Mouse (Mus musculus) bone marrow macrophage, adult 2 months (primary cell): ENCODE results near the gene Hist1h4i. TPM values are rescaled to one million over a fixed set of nuclear protein-coding genes. Genes with fewer than 3 reads are reported as not detected.
"Not testable (repeated sequence)": the region's sequence is repeated elsewhere in the genome, so short reads cannot be mapped to it uniquely, and the experiment has no call there.

Experiments used
- H3K27ac ChIP-seq: 2 replicates; pipeline ENCODE4 v1.5.1; 2012; ENCODE audit warnings: low read depth, low read length; ENCODE audit not compliant: insufficient read depth
- H3K4me1 ChIP-seq: 2 replicates; pipeline ENCODE4 v1.6.1; 2012; ENCODE audit warnings: low read length; ENCODE audit not compliant: control insufficient read depth, insufficient read depth
- H3K4me3 ChIP-seq: 2 replicates; pipeline ENCODE4 v1.5.1; 2012; ENCODE audit warnings: mild to moderate bottlenecking, low read length, moderate library complexity; ENCODE audit not compliant: insufficient read depth
- CTCF ChIP-seq: IDR thresholded peaks from 2 replicates; pipeline ENCODE4 v1.5.1; 2012; ENCODE audit warnings: low read depth, mild to moderate bottlenecking, low read length, moderate library complexity
- POLR2A ChIP-seq: IDR thresholded peaks from 2 replicates; pipeline ENCODE4 v1.6.1; 2012; ENCODE audit warnings: mild to moderate bottlenecking, low read depth, low read length, borderline replicate concordance
- polyA plus RNA-seq: library from polyadenylated mRNA; stranded (reverse); fragments of >200 nt; gene quantifications from 2 replicates; pipeline ENCODE4 v1.2.4, GENCODE M21; 2012; ENCODE audit not compliant: missing spikeins, insufficient read depth, insufficient read length

Gene Hist1h4i
- polyA plus RNA-seq, 1 experiment: 7.5 TPM

- TF ChIP-seq POLR2A (no peak), CTCF (no peak)
- Histone ChIP-seq H3K27ac (no peak overlapping the region), H3K4me1 (peaks cover 11% of the 10 kb centered on the region), H3K4me3 (no peak overlapping the region)
These were observed 3.4 kb upstream of the Hist1h4i start for GRCm38 (mm10) chr13:22044432-22045155.

DNA sequence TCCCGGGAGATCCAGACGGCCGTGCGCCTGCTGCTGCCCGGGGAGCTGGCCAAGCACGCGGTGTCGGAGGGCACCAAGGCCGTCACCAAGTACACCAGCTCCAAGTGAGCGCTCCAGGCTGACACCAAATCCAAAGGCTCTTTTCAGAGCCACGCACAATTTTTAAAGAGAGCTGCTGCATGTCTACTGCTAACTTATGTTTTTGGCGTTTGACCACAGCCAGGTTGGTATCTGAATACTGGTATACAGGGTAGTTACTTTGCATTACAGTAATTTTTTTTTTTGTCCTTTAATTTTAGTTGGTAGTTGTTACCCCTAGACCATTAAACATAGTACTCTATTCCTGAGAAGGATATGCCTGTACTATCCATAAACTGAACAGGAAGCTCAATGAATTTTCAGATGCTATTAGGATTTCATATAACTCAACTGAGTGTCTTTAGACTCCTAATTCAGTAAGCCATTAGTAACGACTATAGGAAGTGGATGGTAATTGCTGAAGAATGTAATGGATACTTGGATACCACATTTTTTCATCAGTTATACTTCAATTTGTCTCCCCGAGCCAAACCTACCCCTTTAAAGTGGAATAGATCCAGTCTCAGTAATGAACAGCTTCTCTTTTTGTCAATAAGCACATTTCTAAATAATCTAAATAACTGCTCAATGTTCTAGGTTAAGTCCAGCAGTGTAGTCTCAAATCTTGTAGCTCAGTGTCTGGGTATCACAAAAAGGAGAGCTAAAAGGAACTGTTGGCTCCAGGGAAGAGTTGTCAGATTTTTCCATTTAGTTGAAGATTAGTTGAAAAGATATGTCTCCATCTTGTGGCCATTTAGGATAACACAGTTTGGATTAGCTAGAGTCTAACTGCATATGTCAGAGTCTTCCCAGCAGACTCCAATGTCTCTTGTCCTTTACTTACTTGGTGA, 2.6 kb upstream of the Hist1h4i start:
- peak overlapping the region; percentile 53 for H3K27ac ChIP-seq
- TF ChIP-seq POLR2A (no peak), CTCF (no peak)
- peaks cover 9% of the 10 kb centered on the region for H3K4me1 ChIP-seq
- peak overlapping the region; percentile 52 for H3K4me3 ChIP-seq

DNA sequence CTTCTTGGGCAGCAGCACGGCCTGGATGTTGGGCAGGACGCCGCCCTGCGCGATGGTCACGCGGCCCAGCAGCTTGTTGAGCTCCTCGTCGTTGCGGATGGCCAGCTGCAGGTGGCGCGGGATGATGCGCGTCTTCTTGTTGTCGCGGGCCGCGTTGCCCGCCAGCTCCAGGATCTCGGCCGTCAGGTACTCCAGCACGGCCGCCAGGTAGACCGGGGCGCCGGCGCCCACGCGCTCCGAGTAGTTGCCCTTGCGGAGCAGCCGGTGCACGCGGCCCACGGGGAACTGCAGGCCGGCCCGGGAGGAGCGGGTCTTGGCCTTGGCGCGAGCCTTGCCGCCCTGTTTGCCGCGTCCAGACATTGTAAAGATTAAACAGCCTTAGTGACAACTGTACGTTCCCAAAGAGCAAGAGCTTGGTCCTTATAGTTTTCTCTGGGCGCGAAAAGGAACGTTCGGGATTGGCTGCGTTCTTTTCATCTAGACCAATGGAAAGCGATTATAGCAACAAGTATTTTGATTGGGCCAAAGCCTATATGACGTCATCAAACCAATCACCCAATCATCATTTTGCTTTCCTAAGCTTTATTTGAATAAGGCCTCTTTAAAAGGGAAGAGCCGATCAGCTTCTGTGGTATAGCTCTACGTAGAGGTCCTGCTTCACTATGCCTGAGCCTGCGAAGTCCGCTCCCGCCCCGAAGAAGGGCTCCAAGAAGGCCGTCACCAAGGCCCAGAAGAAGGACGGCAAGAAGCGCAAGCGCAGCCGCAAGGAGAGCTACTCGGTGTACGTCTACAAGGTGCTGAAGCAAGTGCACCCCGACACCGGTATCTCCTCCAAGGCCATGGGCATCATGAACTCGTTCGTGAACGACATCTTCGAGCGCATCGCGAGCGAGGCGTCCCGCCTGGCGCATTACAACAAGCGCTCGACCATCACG, 1.7 kb upstream of the Hist1h4i start, which contains the start of the genes Hist1h2ag and Hist1h2bj:
Gene Hist1h2ag (minus strand): TSS at position 377 of the 935 bp plus-strand sequence.
Gene Hist1h2bj (plus strand): TSS at position 647 of the 935 bp plus-strand sequence.
- TF ChIP-seq POLR2A: 0 out of 2 replicates have a peak, but pooled peaks have one; percentile 64
- not testable (repeated sequence) for H3K4me1 ChIP-seq
- H3K4me3 ChIP-seq: peak within 1 kb of the TSS; percentile 66
- H3K27ac ChIP-seq: peak within 1 kb of the TSS; percentile 96

DNA sequence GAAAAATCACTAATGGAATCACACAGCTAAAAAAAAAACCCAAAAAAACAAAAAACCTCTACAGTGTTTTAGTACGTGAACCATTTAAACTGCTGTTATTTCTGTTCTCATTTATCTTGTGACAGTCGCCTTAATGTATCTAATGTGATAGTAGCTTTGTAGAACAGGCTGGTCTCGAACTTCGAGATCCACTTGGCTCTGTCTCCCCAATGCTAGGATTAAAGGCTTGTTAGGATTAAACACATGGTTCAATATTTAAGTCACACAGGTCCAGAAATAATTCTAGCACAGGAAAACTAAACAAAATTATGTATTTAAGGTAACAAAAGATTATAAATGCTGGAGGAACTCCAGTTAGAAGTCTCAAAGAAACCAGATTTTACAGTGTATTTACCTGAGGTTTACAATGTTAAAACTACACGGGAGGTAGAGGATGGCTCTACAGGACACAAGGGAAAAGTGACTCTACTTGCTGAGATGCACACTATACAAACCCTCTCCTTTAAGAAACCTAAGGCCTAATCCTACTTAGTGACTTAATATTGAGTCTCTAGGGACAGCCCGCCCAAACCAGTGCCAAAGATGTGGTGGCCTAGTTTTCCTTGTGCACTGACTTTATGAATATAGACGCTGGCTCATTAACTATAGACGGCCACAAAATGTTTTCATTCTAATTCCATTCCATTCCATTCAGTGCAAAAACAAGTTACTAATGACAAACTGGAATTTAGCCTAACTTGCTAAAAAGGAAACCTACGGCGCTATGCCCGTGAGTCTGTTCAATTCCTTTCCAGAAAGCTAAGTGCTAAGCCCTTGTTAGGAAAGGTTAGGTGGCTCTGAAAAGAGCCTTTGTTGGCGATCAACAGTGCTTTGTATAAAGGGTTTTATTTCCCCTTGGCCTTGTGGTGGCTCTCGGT, 747 bp upstream of the Hist1h4i start:
- Histone ChIP-seq H3K4me3 (peak overlapping the region; percentile 66), H3K27ac (peak overlapping the region; percentile 96), H3K4me1 (peaks cover 9% of the 10 kb centered on the region)
- TF ChIP-seq POLR2A (no peak), CTCF (no peak)

DNA sequence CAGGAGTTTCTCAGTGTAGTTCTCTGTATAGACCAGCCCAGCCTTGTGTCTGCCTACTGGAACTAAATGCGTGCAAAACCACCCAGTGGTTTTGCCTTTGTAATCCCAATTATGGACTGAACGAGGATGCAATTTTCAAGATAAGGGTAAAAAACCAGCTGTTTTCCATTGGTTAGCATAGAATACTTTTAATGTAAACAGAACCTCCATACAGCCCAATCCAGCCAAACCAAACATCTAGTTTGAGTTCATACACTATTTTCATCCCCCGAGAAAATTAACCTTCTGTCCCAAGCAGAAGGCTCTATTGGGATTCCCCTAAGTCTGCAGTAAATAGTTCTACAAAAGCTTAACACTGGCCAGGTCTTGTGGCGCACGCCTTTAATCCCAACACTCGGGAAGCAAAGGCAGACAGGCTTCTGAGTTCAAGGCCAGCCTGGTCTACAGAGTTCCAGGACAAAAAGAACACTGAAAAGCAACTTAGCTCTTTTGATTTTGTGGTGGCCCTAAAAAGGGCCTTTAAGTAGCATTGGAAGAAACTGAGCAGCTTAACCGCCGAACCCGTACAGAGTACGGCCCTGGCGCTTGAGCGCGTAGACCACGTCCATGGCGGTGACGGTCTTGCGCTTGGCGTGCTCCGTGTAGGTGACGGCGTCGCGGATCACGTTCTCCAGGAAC, 559 bp downstream of the Hist1h4i start:
- Histone ChIP-seq H3K4me1 (peaks cover 13% of the 10 kb centered on the region), H3K4me3 (peak overlapping the region; percentile 51), H3K27ac (peak overlapping the region; percentile 55)
- no peak for TF ChIP-seq CTCF
- TF ChIP-seq POLR2A: no peak

- Histone ChIP-seq H3K4me3 (peak overlapping the region; percentile 51), H3K4me1 (peaks cover 13% of the 10 kb centered on the region), H3K27ac (peak overlapping the region; percentile 55)
- TF ChIP-seq CTCF: no peak
- TF ChIP-seq POLR2A: no peak
These were observed 1.2 kb downstream of the Hist1h4i start for GRCm38 (mm10) chr13:22039951-22040463.

DNA sequence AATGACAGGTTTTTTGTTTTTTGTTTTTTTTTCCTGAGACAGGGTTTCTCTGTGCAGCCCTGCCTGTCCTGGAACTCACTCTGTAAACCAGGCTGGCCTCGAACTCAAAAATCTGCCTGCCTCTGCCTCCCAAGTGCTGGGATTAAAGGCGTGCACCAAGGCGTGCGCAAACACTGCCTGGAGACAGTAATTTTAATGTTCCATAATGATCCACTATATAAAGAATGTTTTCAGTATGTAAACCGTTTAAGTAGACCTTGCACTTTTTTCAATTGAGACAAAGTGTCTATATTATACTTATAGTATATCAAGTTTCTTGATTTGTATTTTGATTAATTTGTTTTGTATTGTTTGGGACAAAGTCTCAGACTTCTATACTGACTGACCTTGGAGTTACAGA, 1.8 kb downstream of the Hist1h4i start:
- Histone ChIP-seq H3K27ac (peak overlapping the region; percentile 55; the same call in 1 of the 2 replicates), H3K4me3 (no peak overlapping the region), H3K4me1 (peaks cover 10% of the 10 kb centered on the region; the same call in 1 of the 2 replicates)
- TF ChIP-seq POLR2A (no peak), CTCF (no peak)

DNA sequence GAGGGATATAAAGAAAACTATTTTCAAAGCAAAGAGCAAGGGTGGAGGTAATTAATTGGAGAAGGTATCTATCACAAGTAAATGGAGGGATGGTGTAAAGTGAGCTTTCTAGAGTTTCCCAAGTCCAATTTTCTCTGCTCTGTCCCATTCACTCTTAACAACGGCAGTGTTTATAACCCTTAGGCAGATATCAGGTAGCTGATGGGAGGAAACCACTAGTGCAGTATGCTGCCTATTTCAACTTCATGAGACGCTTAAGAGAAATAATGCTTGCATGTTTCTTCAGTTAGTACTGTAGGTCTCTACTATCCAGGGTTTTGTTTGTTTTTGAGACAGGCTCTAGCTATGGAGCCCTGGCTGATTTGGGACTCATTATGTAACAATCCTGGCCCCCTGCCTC, 3.7 kb downstream of the Hist1h4i start:
- Histone ChIP-seq H3K4me3 (no peak overlapping the region), H3K4me1 (peaks cover 12% of the 10 kb centered on the region; the same call in 1 of the 2 replicates), H3K27ac (no peak overlapping the region)
- TF ChIP-seq POLR2A (no peak), CTCF (no peak)
